Mouse (Mus musculus): ENCODE measurements around the gene Zfp846. TPM values are rescaled to one million over a fixed set of nuclear protein-coding genes. Genes with fewer than 3 reads are reported as not detected.
"Not testable (repeated sequence)": the region's sequence is repeated elsewhere in the genome, so short reads cannot be mapped to it uniquely, and the experiment has no call there.

Zfp846 gene
- polyA plus RNA-seq (2012; ENCODE audit: insufficient read depth, low replicate concordance) = 1.6 TPM in 1 of 2 replicates, not detected in the other

DNA sequence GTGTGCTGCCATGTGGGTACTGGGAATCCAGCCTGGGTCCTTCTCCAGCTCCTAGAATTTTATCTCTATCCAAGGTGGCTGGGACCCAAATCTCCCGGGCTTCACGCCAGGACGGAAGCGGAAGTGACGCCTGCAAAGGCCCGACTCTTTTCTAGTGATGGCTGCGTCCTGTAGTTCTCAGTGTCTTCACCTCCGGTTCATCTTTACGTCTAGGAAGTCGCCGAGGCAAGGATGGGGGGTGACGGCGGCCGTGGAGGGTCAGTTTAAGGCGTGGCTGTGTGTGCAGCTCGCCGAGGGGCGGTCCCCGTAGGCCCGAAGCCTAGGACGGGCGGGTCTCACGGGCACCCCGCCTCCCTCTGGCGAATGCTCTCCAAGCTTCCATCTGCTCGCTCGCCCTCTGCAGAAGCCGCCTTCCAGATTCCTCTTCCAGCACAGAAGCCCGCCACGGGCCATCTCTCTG is at the start of gene Zfp846:
Zfp846 (plus strand) TSS at position 117 of the 460 bp plus-strand sequence.
- Histone ChIP-seq H3K4me3 (replicated peaks) (peak within 1 kb of the TSS; percentile 93), H3K9me3 (peaks cover 23% of the 10 kb centered on the region), H3K4me1 (peaks cover 11% of the 10 kb centered on the region), H3K36me3 (replicated peaks; ENCODE audit: low read length) (no peaks in the 10 kb centered on the region), H3K27me3 (replicated peaks) (peaks cover 7% of the 10 kb centered on the region)
- TF ChIP-seq FLI1 (IDR thresholded peaks at IDR 0.05; ENCODE audit: low read length) (no peak), GATA1 (IDR thresholded peaks at IDR 0.05; ENCODE audit: borderline replicate concordance, low read length) (no peak)

DNA sequence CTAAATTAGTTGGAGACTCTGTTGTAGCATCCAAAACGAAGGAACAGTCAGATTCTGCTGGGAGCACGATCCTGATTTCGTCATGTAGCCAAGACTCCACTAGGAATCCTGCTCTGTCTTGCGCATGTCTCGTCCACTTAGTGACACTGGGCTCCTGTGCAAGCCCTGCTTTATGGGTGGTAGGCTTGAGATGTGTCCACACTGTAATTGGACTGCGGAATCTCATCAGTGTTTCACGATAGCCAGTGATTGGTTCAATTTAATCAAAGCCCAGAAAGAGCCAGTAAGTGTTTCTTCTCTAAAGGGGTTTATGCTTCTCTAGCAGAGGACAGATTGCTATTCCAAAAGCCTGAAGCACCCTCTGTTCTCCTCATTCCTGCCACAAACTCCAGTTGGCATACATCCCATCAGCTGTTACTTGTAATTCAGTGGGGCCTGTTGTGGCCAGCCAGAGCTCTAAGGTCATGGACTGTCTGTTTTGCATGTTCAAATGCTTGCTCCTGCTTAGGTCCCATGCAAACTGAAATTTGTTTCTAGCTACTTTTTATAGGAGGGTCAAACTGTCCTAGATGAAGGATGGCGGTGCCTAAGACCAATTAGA is 46.7 kb upstream of the Zfp846 start:
- Histone ChIP-seq H3K36me3 (replicated peaks; ENCODE audit: low read length) (no peaks in the 10 kb centered on the region), H3K27me3 (replicated peaks) (peaks cover 39% of the 10 kb centered on the region), H3K4me1 (peaks cover 7% of the 10 kb centered on the region), H3K9me3 (no peaks in the 10 kb centered on the region), H3K4me3 (replicated peaks) (no peak overlapping the region)
- TF ChIP-seq GATA1 (IDR thresholded peaks at IDR 0.05; ENCODE audit: borderline replicate concordance, low read length) (no peak), FLI1 (IDR thresholded peaks at IDR 0.05; ENCODE audit: low read length) (no peak)

DNA sequence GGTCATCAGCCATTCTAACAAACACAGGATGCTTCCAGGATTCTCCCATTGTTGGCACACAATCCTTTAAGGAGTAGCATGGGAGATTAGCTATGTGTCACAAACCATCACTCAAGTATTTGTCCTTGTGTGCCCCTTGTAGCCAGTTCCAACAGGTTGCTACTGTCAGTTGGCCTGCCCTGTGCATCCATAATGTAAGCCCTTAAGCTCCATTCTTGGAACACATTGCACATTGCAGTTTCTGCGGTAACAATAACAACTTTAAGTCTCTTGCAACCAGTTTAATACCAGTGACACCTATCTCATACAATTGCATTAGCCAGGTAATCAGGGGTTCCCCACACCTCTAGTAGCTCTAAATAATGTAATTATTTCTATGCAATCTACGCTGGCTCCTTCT is 44.5 kb upstream of the Zfp846 start:
- peaks cover 7% of the 10 kb centered on the region for H3K4me1 ChIP-seq
- H3K9me3 ChIP-seq = no peaks in the 10 kb centered on the region
- no peaks in the 10 kb centered on the region for H3K36me3 ChIP-seq (replicated peaks; ENCODE audit: low read length)
- H3K4me3 ChIP-seq (replicated peaks) = no peak overlapping the region
- TF ChIP-seq FLI1 (IDR thresholded peaks at IDR 0.05; ENCODE audit: low read length) (no peak), GATA1 (IDR thresholded peaks at IDR 0.05; ENCODE audit: borderline replicate concordance, low read length) (no peak)
- peaks cover 34% of the 10 kb centered on the region for H3K27me3 ChIP-seq (replicated peaks)

DNA sequence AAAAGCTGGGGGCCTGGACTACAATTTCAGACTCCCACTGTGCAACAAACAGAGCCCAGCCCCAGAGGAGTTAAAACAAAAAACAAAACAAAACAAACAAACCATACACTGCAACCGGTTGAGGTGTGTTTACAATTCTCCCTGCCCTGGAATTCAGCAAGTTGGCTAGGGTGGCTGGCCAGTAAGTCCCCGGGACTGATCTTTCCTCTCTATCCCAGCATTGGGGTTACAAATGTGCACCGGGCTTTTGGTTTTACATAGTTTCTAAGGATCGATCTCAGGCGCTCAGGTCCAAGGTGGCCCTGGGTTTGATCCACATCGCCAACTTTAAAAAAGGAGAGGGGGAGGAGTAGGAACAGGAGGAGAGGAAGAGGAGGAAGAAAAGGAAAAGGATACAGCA is 37.6 kb upstream of the Zfp846 start:
- TF ChIP-seq FLI1 (IDR thresholded peaks at IDR 0.05; ENCODE audit: low read length) = no peak
- no peak for TF ChIP-seq GATA1 (IDR thresholded peaks at IDR 0.05; ENCODE audit: borderline replicate concordance, low read length)
- peaks cover 11% of the 10 kb centered on the region; the same call in 1 of the 2 replicates for H3K4me1 ChIP-seq
- peaks cover 10% of the 10 kb centered on the region; the same call in 1 of the 2 replicates for H3K9me3 ChIP-seq
- H3K27me3 ChIP-seq (replicated peaks) = peaks cover 22% of the 10 kb centered on the region
- no peaks in the 10 kb centered on the region for H3K36me3 ChIP-seq (replicated peaks; ENCODE audit: low read length)
- H3K4me3 ChIP-seq (replicated peaks) = no peak overlapping the region

DNA sequence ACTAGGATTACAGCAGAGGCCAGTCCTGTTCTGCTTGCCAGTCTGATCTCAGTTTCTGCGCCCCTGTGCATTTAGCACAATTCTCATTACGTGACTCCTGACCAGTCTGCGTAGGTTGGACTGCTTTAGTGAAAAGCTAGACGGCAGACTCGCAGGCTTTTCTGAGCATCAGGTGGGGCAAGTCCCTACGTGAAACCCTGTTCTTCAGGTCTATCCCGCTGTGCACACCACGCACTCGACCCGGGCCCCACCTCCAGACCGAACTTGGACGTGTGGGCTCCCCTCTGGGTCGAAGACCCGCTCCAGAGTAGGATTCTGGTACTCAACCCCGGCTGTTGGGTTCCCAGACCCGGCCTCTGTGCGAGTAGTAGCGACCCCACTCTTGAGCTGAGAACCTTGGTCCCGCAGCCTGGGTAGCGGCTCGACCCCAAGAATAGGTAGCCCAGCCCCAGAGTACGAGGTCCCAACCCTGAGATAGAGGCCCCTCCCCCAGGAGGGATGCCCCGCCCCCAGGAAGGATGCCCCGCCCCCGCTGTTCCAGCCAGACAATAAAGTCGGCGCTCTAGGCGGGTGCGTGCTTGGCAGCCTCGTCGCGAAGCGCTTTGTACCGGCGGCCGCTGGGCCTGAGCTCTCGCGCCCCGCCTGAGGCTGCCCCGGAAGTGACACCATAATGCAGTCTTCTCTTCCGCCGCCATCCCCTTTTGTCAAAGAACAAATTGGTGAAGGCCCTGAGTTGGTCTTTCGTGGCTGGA is 36.8 kb upstream of the Zfp846 start:
- H3K36me3 ChIP-seq (replicated peaks; ENCODE audit: low read length) = no peaks in the 10 kb centered on the region
- H3K4me1 ChIP-seq = peaks cover 11% of the 10 kb centered on the region; the same call in 1 of the 2 replicates
- peaks cover 16% of the 10 kb centered on the region for H3K27me3 ChIP-seq (replicated peaks)
- H3K4me3 ChIP-seq (replicated peaks) = peak overlapping the region; percentile 88
- TF ChIP-seq GATA1 (IDR thresholded peaks at IDR 0.05; ENCODE audit: borderline replicate concordance, low read length) (no peak), FLI1 (IDR thresholded peaks at IDR 0.05; ENCODE audit: low read length) (no peak)
- peaks cover 10% of the 10 kb centered on the region; the same call in 1 of the 2 replicates for H3K9me3 ChIP-seq

DNA sequence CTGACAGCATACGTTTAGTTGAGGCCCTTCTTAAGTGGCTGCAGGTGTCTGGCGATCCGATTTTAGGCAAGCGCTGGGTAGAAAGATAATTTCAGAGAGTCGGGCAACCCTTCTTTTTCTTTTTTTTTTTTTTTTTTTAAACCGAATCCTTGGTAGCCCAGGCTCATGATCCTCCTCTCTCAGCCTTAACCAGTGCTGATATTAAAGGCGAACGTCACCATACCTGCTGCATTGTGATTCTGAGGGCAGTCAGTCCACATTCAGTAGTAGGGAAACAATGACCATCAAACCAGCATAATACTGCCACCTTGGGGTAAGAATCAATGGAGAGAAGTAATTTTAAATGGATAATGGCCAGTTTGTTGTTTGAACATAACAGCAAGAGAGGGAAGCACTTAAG is 35.9 kb upstream of the Zfp846 start:
- Histone ChIP-seq H3K27me3 (replicated peaks) (peaks cover 13% of the 10 kb centered on the region), H3K4me3 (replicated peaks) (peak overlapping the region; percentile 88), H3K36me3 (replicated peaks; ENCODE audit: low read length) (no peaks in the 10 kb centered on the region), H3K9me3 (peaks cover 10% of the 10 kb centered on the region; the same call in 1 of the 2 replicates), H3K4me1 (peaks cover 11% of the 10 kb centered on the region; the same call in 1 of the 2 replicates)
- TF ChIP-seq FLI1 (IDR thresholded peaks at IDR 0.05; ENCODE audit: low read length) (no peak), GATA1 (IDR thresholded peaks at IDR 0.05; ENCODE audit: borderline replicate concordance, low read length) (no peak)

DNA sequence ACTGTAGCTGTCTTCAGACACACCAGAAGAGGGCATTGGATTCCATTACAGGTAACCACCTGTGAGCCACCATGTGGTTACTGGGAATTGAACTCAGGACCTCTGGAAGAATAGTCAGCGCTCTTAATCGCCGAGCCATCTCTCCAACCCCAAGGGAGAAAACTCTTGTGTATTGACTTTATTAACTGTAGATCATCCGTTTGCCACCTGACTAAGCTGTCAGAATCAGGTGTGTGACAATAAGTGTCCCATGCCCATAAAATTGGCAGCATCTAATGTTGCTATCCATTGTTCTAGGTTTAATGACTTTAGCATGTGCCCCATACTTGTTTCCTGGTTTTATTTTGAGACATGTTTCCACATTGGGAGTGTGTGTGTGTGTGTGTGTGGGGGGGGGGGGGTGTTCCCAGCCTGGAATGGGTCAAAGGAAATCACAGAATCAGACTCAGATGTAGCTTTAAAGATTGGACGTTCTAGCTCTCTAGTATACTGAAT is 29.3 kb upstream of the Zfp846 start:
- no peak for TF ChIP-seq GATA1 (IDR thresholded peaks at IDR 0.05; ENCODE audit: borderline replicate concordance, low read length)
- no peak for TF ChIP-seq FLI1 (IDR thresholded peaks at IDR 0.05; ENCODE audit: low read length)
- no peaks in the 10 kb centered on the region for H3K4me1 ChIP-seq
- H3K4me3 ChIP-seq (replicated peaks) = no peak overlapping the region
- peaks cover 4% of the 10 kb centered on the region for H3K27me3 ChIP-seq (replicated peaks)
- H3K36me3 ChIP-seq (replicated peaks; ENCODE audit: low read length) = no peaks in the 10 kb centered on the region
- H3K9me3 ChIP-seq = no peaks in the 10 kb centered on the region

DNA sequence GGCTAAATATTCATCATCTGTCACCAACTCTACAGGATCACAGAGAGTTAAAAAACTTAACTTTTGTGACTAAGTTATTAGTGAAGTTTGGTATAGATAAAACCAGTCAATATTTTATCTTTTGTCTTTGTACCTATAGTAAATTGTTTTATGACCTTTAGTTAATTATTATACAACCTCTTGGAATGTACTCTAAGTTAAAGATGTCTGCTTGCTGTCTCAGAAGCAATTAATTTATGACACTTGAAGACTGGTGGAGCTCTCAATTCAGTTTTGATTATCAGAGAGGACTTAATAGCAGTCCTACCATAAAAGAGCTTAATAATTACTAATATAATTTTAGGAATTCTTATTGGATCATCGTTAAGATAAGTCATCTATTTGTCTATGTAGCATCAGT is 28.4 kb upstream of the Zfp846 start:
- Histone ChIP-seq H3K27me3 (replicated peaks) (peaks cover 7% of the 10 kb centered on the region), H3K36me3 (replicated peaks; ENCODE audit: low read length) (no peaks in the 10 kb centered on the region), H3K4me3 (replicated peaks) (no peak overlapping the region), H3K4me1 (no peaks in the 10 kb centered on the region), H3K9me3 (peaks cover 4% of the 10 kb centered on the region; the same call in 1 of the 2 replicates)
- TF ChIP-seq GATA1 (IDR thresholded peaks at IDR 0.05; ENCODE audit: borderline replicate concordance, low read length) = no peak
- TF ChIP-seq FLI1 (IDR thresholded peaks at IDR 0.05; ENCODE audit: low read length) = no peak

DNA sequence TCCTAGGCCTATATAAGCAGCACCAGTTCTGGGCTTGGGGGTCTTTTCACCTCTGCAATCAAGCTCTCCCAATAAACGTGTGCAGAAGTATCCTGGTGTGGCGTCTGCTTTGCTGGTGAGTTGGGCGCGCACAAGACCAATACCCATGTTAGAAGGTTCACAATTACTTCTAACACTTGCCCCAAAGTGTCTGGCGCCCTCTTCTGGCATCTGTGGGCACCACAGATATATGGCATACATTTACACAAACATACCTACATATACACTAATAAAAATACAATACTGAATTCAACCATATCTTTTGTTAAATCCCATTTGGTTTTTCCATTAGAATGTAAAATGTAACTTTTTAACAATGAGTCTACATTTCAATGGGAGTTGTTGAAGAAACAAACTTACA is 18.9 kb upstream of the Zfp846 start:
- Histone ChIP-seq H3K36me3 (replicated peaks; ENCODE audit: low read length) (no peaks in the 10 kb centered on the region), H3K9me3 (peaks cover 21% of the 10 kb centered on the region), H3K4me1 (no peaks in the 10 kb centered on the region; the same call in 1 of the 2 replicates), H3K4me3 (replicated peaks) (no peak overlapping the region), H3K27me3 (replicated peaks) (peaks cover 3% of the 10 kb centered on the region)
- TF ChIP-seq FLI1 (IDR thresholded peaks at IDR 0.05; ENCODE audit: low read length) (no peak), GATA1 (IDR thresholded peaks at IDR 0.05; ENCODE audit: borderline replicate concordance, low read length) (no peak)

DNA sequence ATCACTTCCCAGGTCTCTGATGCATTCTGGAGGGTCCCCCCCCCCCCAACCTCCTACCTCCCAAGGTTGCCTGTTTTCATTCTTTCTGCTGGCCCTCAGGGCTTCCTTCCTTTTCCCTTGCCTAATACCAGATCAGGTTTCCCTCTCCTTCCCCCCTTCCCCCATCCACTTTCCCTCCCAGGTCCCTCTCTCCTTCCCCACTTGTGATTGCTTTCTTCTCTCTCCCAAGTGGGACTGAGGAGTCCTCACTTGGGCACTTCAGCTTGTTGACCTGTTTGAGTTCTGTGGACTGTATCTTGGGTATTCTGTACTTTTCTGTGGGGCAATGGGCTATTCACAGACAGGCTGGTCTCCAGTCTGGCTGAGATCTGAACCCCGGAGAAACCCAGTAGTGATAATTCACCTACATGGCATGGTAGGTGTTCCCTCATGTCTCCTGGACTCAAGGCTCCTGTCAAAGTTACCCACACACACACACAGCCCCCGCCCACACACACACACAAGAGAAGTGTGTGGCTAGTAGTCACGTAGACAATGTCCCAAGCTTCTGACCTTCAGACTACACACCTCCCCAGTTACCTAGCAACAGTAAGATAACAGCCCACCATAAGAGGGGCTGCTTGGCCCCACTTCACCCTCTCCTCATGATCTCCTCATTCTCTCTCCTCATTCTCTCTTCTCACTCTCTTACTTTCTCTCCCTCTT is 15.6 kb upstream of the Zfp846 start:
- not testable (repeated sequence) for H3K4me1 ChIP-seq

More for the DNA sequence above, 15.6 kb upstream of the Zfp846 start:
- H3K4me3 ChIP-seq (replicated peaks); H3K27me3 ChIP-seq (replicated peaks); H3K36me3 ChIP-seq (replicated peaks; ENCODE audit: low read length); H3K9me3 ChIP-seq: not testable (repeated sequence)
